Mouse (Mus musculus) lung, embryonic 15.5 days (tissue): ENCODE measurements around the gene Kcne2. TPM values are rescaled to one million over a fixed set of nuclear protein-coding genes. Genes with fewer than 3 reads are reported as not detected.

Experiments
- ATAC-seq: fragments of 200-750 bp; cut with Nextera tagmentation; 2 replicates; pipeline ENCODE4 v1.8.0; 2017; ENCODE audit warnings: moderate number of reproducible peaks, borderline replicate concordance; ENCODE audit not compliant: low FRiP score, low TSS enrichment; ENCODE audit errors: extremely low read depth
- H3K27ac ChIP-seq: fragments of 300-500 bp; sonication (generic); 2 replicates; pipeline ENCODE4 v1.5.1; 2015; ENCODE audit warnings: moderate library complexity, mild to moderate bottlenecking, inconsistent platforms
- H3K27me3 ChIP-seq: fragments of 300-500 bp; sonication (generic); 2 replicates; pipeline ENCODE4 v1.6.1; 2015; ENCODE audit warnings: inconsistent platforms
- H3K36me3 ChIP-seq: fragments of 300-500 bp; sonication (generic); 2 replicates; pipeline ENCODE4 v1.6.1; 2015; ENCODE audit warnings: inconsistent platforms
- H3K4me1 ChIP-seq: fragments of 300-500 bp; sonication (generic); 2 replicates; pipeline ENCODE4 v1.6.1; 2015; ENCODE audit warnings: inconsistent platforms
- H3K4me2 ChIP-seq: fragments of 300-500 bp; sonication (generic); 2 replicates; pipeline ENCODE4 v1.6.1; 2015; ENCODE audit warnings: inconsistent platforms, mild to moderate bottlenecking, moderate library complexity
- H3K4me3 ChIP-seq: fragments of 300-500 bp; sonication (generic); 2 replicates; pipeline ENCODE4 v1.5.1; 2015; ENCODE audit warnings: mild to moderate bottlenecking, inconsistent platforms
- H3K9ac ChIP-seq: fragments of 300-500 bp; sonication (generic); 2 replicates; pipeline ENCODE4 v1.6.1; 2015; ENCODE audit warnings: inconsistent platforms
- H3K9me3 ChIP-seq: fragments of 300-500 bp; sonication (generic); 2 replicates; pipeline ENCODE4 v1.6.1; 2016; ENCODE audit warnings: inconsistent platforms
- WGBS: fragments of 180-500 bp; shearing (Covaris S2); methylation state at CpG from one replicate; pipeline ENCODE4 v1.1.7; 2015; 5-methylcytosine and 5-hydroxymethylcytosine counted together
- polyA plus RNA-seq: library from polyadenylated mRNA; unstranded; fragments of >200 nt; fragmentation: Nextera tagmentation; extraction: Ambion mirVana; gene quantifications from 2 replicates; pipeline ENCODE4 v1.2.1, GENCODE M21; 2015

Gene Kcne2
- polyA plus RNA-seq, 1 experiment from 2014 or later: 0.81 TPM

DNA sequence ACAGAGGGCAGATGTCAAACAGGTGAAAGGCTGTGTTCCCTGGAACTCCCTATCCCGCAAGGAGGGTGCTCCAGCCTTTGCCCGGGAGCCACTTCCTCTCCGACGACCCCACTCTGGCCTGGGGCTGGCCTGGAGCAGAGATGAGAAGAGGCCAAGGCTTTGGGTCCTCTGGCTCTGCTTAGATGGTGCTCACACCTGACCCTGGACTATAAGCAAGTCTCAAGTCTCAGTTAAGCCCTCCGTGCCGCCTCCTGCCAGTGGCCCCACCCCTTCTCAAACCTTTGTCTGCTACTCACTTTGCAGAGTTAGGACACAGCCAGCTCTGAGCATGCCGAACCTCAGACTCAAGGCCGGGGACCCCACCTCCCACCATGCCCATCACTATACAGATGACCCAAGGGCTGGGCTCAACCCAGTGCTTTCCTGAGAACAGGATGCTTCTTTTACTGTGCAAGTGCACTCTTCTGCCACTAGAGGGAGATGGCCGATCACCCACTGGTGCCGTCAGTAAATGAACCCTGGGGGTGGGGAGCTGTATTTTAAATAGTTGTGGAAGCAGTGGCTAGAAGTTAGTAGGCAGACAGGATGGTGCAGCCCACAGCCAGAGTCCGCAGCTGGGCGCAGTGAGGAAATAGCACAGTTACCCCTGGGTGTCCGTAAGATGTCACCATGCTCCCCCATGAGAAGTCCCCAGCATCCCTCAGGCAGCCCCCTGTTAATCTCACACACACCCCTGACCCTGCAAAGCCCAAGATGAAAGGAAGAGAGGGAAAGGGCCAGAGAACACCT is 22.0 kb downstream of the Kcne2 start:
- H3K36me3 ChIP-seq: peaks cover 21% of the 10 kb centered on the region
- H3K27me3 ChIP-seq: no peaks in the 10 kb centered on the region
- H3K27ac ChIP-seq: no peak overlapping the region
- peak; percentile 41; the same call in 1 of the 2 replicates for ATAC-seq
- no peak overlapping the region for H3K9ac ChIP-seq
- no peak overlapping the region for H3K4me2 ChIP-seq
- H3K4me3 ChIP-seq: no peak overlapping the region
- WGBS: 47% methylated on average over 13 of the region's 13 CpGs
- no peaks in the 10 kb centered on the region for H3K9me3 ChIP-seq
- no peaks in the 10 kb centered on the region for H3K4me1 ChIP-seq

GRCm38 (mm10) chr16:92316049-92316738 is 24.0 kb downstream of the Kcne2 start:
- no peak overlapping the region for H3K27ac ChIP-seq
- no peak overlapping the region for H3K4me3 ChIP-seq
- H3K27me3 ChIP-seq: no peaks in the 10 kb centered on the region
- 66% methylated on average over 7 of the region's 7 CpGs for WGBS
- H3K4me1 ChIP-seq: no peaks in the 10 kb centered on the region
- H3K4me2 ChIP-seq: no peak overlapping the region
- peaks cover 10% of the 10 kb centered on the region for H3K36me3 ChIP-seq
- H3K9me3 ChIP-seq: no peaks in the 10 kb centered on the region
- no peak overlapping the region for H3K9ac ChIP-seq
- ATAC-seq: no peak

GRCm38 (mm10) chr16:92319353-92320109 is 27.3 kb downstream of the Kcne2 start:
- Histone ChIP-seq H3K27ac (no peak overlapping the region), H3K27me3 (no peaks in the 10 kb centered on the region), H3K4me3 (no peak overlapping the region), H3K9me3 (no peaks in the 10 kb centered on the region), H3K9ac (no peak overlapping the region), H3K4me2 (no peak overlapping the region), H3K4me1 (no peaks in the 10 kb centered on the region), H3K36me3 (no peaks in the 10 kb centered on the region)
- no peak for ATAC-seq
- 60% methylated on average over 20 of the region's 20 CpGs for WGBS

GRCm38 (mm10) chr16:92320361-92320760 is 28.2 kb downstream of the Kcne2 start:
- WGBS: 83% methylated on average over 3 of the region's 3 CpGs
- H3K27me3 ChIP-seq: no peaks in the 10 kb centered on the region

DNA sequence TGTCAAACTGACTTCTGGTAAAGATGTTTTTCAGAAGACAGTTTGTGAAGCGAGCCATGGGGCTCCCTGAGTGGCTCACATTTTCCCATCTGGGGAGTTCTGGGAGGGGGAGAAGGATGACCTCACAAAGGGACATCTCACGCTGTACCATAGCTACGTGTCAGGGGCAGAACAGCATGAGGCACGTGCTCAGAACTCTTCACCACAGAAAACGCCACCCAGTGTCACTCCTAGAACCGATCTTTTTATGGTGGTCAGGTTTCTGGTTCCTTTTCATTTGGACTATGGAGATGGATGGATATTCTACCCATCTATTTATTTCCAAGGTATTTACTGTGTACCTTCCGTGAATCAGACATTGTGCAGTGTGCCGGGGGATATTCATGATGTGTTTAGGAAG is 29.2 kb downstream of the Kcne2 start, which contains the start of gene Fam243:
Fam243 (minus strand) TSS at position 101 of the 400 bp plus-strand sequence.
- ATAC-seq: no peak
- H3K9me3 ChIP-seq: no peaks in the 10 kb centered on the region
- H3K9ac ChIP-seq: no peak within 1 kb of the TSS
- WGBS: 86% methylated on average over 8 of the region's 8 CpGs
- H3K4me1 ChIP-seq: no peaks in the 10 kb centered on the region
- H3K27me3 ChIP-seq: no peaks in the 10 kb centered on the region
- H3K4me3 ChIP-seq: no peak within 1 kb of the TSS
- H3K4me2 ChIP-seq: no peak within 1 kb of the TSS
- H3K36me3 ChIP-seq: no peaks in the 10 kb centered on the region
- no peak within 1 kb of the TSS for H3K27ac ChIP-seq

More at GRCm38 (mm10) chr16:92320361-92320760, 28.2 kb downstream of the Kcne2 start:
- H3K36me3 ChIP-seq: no peaks in the 10 kb centered on the region
- no peak overlapping the region for H3K4me2 ChIP-seq
- H3K4me3 ChIP-seq: no peak overlapping the region
- no peak overlapping the region for H3K9ac ChIP-seq
- no peaks in the 10 kb centered on the region for H3K9me3 ChIP-seq
- no peak overlapping the region for H3K27ac ChIP-seq
- H3K4me1 ChIP-seq: no peaks in the 10 kb centered on the region
- no peak for ATAC-seq

DNA sequence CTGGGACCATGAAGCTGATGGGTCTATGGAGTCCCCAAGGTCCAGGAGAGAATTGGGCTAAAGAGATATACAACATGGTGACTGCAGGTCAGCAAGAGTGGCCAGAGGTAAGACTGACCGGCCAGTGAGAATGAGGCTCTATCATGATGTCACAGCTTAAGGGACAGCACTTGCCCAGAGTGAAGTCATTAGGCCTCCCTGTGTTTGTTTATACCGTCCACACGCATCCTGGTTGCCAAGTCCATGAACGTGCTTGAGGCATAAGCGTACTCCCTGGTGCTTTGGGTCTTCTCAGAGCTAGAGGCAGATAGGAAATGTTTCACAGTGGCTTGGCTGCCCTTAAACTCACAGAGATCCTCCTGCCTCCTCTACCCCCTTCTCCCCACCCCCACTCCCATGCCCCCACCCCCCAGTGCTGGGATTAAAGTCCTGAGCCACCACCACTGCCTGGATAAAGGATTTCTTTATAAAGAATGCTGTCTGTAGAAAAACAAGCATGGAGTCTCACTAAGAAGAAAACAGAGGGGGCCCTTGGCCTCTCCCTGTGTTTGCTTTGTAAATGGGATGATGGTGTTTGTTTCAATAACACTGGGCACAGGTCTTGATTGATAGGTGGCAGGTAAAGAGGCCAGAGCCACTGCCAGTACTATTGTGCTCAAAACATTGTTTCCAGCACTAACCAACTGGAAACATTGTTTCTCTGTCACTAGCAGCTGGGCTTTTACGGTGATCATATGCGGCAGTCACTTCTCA is 32.3 kb downstream of the Kcne2 start:
- ATAC-seq: no peak

DNA sequence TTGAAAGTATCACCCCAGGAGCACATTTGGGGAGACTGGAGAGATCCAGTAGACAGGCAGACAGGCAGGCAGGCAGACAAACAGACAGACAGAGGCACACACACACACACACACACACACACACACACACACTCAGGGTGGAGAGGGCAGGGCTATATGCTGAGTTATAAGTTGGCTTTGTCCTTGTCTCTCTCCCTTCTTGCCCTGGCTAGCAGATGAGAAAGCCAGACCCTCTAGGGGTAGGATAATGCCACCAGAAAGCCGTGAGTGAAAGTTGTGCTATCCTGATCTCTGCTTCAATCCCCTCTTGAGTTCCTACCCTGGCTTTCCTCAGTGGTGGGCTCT is 32.8 kb downstream of the Kcne2 start:
- H3K4me3 ChIP-seq: no peak overlapping the region
- no peak for ATAC-seq
- no peak overlapping the region for H3K4me2 ChIP-seq
- no peaks in the 10 kb centered on the region for H3K4me1 ChIP-seq
- no peak overlapping the region for H3K27ac ChIP-seq
- WGBS: 67% methylated on average over 1 of the region's 1 CpGs
- no peak overlapping the region for H3K9ac ChIP-seq
- H3K9me3 ChIP-seq: no peaks in the 10 kb centered on the region
- H3K36me3 ChIP-seq: no peaks in the 10 kb centered on the region
- H3K27me3 ChIP-seq: no peaks in the 10 kb centered on the region

More for the DNA sequence above, 32.3 kb downstream of the Kcne2 start:
- H3K9ac ChIP-seq: no peak overlapping the region
- no peaks in the 10 kb centered on the region for H3K36me3 ChIP-seq
- H3K27me3 ChIP-seq: no peaks in the 10 kb centered on the region
- H3K27ac ChIP-seq: no peak overlapping the region
- H3K4me2 ChIP-seq: no peak overlapping the region
- no peaks in the 10 kb centered on the region for H3K4me1 ChIP-seq
- H3K9me3 ChIP-seq: no peaks in the 10 kb centered on the region
- WGBS: 27% methylated on average over 7 of the region's 7 CpGs
- H3K4me3 ChIP-seq: no peak overlapping the region

DNA sequence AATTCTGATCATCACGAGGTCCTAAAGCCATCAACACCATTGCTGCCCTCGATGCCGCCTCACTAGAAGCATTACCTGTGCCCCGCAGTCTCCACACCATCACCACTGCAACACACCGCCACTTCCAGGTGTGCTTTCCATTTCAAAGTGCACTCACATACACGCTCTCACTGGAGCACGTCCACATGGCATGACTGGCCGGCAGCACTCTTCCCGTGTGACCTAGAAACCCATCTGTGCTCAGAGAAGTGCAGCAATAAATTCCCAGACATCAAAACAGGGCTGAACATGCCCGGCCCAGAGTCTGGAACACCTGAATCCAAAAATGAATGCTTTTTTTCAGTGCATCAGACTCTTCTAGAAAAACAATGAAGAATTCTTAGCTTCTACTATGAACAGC is 35.7 kb downstream of the Kcne2 start:
- H3K4me1 ChIP-seq: 0 out of 2 replicates have a peak, but pooled peaks cover 2% of the 10 kb centered on the region
- H3K4me2 ChIP-seq: no peak overlapping the region
- H3K9ac ChIP-seq: no peak overlapping the region
- no peaks in the 10 kb centered on the region for H3K36me3 ChIP-seq
- no peak overlapping the region for H3K27ac ChIP-seq
- no peaks in the 10 kb centered on the region for H3K9me3 ChIP-seq
- no peak overlapping the region for H3K4me3 ChIP-seq
- no peaks in the 10 kb centered on the region for H3K27me3 ChIP-seq
- 88% methylated on average over 10 of the region's 10 CpGs for WGBS
- no peak for ATAC-seq

DNA sequence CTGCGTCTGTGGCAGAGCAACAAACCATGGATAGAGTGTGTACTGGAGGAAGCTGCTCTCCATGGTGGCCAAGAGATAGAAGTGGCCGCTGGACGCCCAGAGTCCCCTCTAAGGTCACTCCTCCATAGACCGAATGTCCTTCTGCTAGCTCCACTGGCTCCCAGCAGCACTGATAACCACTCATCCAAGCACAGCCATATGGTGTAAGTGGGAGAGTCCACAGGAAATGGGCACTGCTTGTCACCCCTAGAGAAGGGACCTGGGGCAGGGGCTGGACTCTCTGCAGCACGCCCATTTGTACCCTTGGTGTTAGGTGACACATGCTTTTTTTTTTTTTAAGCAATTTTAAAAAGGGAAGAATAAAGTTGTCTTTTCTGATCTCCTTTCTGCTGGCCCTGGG is 38.8 kb downstream of the Kcne2 start:
- no peak overlapping the region for H3K4me3 ChIP-seq
- H3K9ac ChIP-seq: no peak overlapping the region
- H3K9me3 ChIP-seq: no peaks in the 10 kb centered on the region
- H3K27me3 ChIP-seq: 0 out of 2 replicates have a peak, but pooled peaks cover 3% of the 10 kb centered on the region
- 71% methylated on average over 5 of the region's 5 CpGs for WGBS
- ATAC-seq: no peak
- H3K4me2 ChIP-seq: no peak overlapping the region
- H3K4me1 ChIP-seq: 0 out of 2 replicates have a peak, but pooled peaks cover 2% of the 10 kb centered on the region
- no peak overlapping the region for H3K27ac ChIP-seq
- H3K36me3 ChIP-seq: no peaks in the 10 kb centered on the region

DNA sequence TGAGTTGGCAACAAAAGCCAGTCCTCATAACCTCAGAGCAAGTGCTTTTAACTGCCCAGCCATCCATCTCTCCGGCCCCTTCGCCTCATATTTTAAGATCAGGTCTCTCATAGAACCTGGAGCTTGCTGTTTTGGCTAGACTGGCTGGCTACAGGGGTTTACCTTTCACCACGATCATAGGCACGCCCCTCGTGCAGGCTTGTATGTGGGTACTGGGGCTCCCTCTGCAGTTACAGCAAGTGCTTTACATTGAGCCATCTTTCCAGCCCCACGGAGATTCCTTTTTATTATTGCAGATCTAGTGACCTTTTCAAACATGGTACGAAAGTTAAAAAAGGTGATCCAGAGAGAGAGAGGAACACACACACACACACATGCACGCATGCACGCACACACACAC is 42.4 kb downstream of the Kcne2 start:
- Histone ChIP-seq H3K4me3 (no peak overlapping the region), H3K9ac (no peak overlapping the region), H3K36me3 (no peaks in the 10 kb centered on the region), H3K9me3 (no peaks in the 10 kb centered on the region), H3K27ac (no peak overlapping the region), H3K4me1 (0 out of 2 replicates have a peak, but pooled peaks cover 7% of the 10 kb centered on the region), H3K4me2 (no peak overlapping the region), H3K27me3 (0 out of 2 replicates have a peak, but pooled peaks cover 3% of the 10 kb centered on the region)
- 50% methylated on average over 9 of the region's 9 CpGs for WGBS
- ATAC-seq: no peak

- 3% methylated on average over 9 of the region's 9 CpGs for WGBS
- Histone ChIP-seq H3K36me3 (no peaks in the 10 kb centered on the region), H3K4me2 (peak overlapping the region; percentile 16; the same call in 1 of the 2 replicates)
These were observed 44.1 kb downstream of the Kcne2 start for GRCm38 (mm10) chr16:92336280-92336679.

More at GRCm38 (mm10) chr16:92336280-92336679, 44.1 kb downstream of the Kcne2 start:
- no peak overlapping the region for H3K27ac ChIP-seq
- no peaks in the 10 kb centered on the region for H3K9me3 ChIP-seq
- H3K4me3 ChIP-seq: no peak overlapping the region
- H3K9ac ChIP-seq: no peak overlapping the region
- peak; percentile 63; the same call in 1 of the 2 replicates for ATAC-seq
- peaks cover 14% of the 10 kb centered on the region for H3K4me1 ChIP-seq
- H3K27me3 ChIP-seq: 0 out of 2 replicates have a peak, but pooled peaks cover 3% of the 10 kb centered on the region
